Mouse (Mus musculus) hindbrain, embryonic 11.5 days (tissue): ENCODE data around the gene Rmnd5a. TPM values are rescaled to one million over a fixed set of nuclear protein-coding genes. Genes with fewer than 3 reads are reported as not detected.

Source experiments
- ATAC-seq: fragments of 200-750 bp; cut with Nextera tagmentation; 2 replicates; pipeline ENCODE4 v1.8.0; 2017; ENCODE audit warnings: mild to moderate bottlenecking, moderate TSS enrichment, moderate library complexity; ENCODE audit not compliant: low FRiP score
- DNase-seq: peaks from one replicate; pipeline ENCODE4 v3.0.0-alpha.2; 2015; ENCODE audit warnings: low spot score
- H3K27ac ChIP-seq: fragments of 300-500 bp; sonication (generic); 2 replicates; pipeline ENCODE4 v1.5.1; 2014; ENCODE audit warnings: mild to moderate bottlenecking, low read depth, low read length
- H3K27me3 ChIP-seq: fragments of 300-500 bp; sonication (generic); 2 replicates; pipeline ENCODE4 v1.6.1; 2014; ENCODE audit warnings: mild to moderate bottlenecking, low read length, moderate library complexity, mixed read lengths; ENCODE audit not compliant: control insufficient read depth, insufficient read depth
- H3K36me3 ChIP-seq: fragments of 300-500 bp; sonication (generic); 2 replicates; pipeline ENCODE4 v1.6.1; 2014; ENCODE audit warnings: mild to moderate bottlenecking, low read length, moderate library complexity, mixed read lengths; ENCODE audit not compliant: control insufficient read depth, insufficient read depth
- H3K4me1 ChIP-seq: fragments of 300-500 bp; sonication (generic); replicated peaks from 2 replicates; pipeline ENCODE4 v1.6.1; 2014; ENCODE audit warnings: low read length, mixed read lengths; ENCODE audit not compliant: control insufficient read depth, insufficient read depth
- H3K4me2 ChIP-seq: fragments of 300-500 bp; sonication (generic); replicated peaks from 2 replicates; pipeline ENCODE4 v1.6.1; 2014; ENCODE audit warnings: mild to moderate bottlenecking, low read depth, low read length
- H3K4me3 ChIP-seq: fragments of 300-500 bp; sonication (generic); 2 replicates; pipeline ENCODE4 v1.5.1; 2014; ENCODE audit warnings: low read depth, low read length
- H3K9ac ChIP-seq: fragments of 300-500 bp; sonication (generic); 2 replicates; pipeline ENCODE4 v1.6.1; 2014; ENCODE audit warnings: low read depth, low read length
- H3K9me3 ChIP-seq: fragments of 300-500 bp; sonication (generic); 2 replicates; pipeline ENCODE4 v1.6.1; 2016; ENCODE audit warnings: low read length; ENCODE audit not compliant: control insufficient read depth
- WGBS: fragments of 180-500 bp; shearing (Covaris S2); extraction: QIAGEN DNeasy Blood & Tissue Kit; methylation state at CpG from one replicate; pipeline ENCODE4 v1.1.7; 2014; 5-methylcytosine and 5-hydroxymethylcytosine counted together
- polyA plus RNA-seq: library from polyadenylated mRNA; unstranded; fragments of >200 nt; fragmentation: Nextera tagmentation; extraction: Ambion mirVana; gene quantifications from 2 replicates; pipeline ENCODE4 v1.2.1, GENCODE M21; 2014

Rmnd5a gene
- polyA plus RNA-seq, 1 experiment from 2014 or later = 7.1 TPM

GRCm38 (mm10) chr6:71369416-71369815, 71.0 kb downstream of the Rmnd5a start:
- H3K4me1 ChIP-seq = no peaks in the 10 kb centered on the region
- no peak overlapping the region for H3K9ac ChIP-seq
- H3K27ac ChIP-seq = no peak overlapping the region
- no peaks in the 10 kb centered on the region for H3K9me3 ChIP-seq
- H3K4me2 ChIP-seq = no peak overlapping the region
- no peaks in the 10 kb centered on the region for H3K36me3 ChIP-seq
- no peaks in the 10 kb centered on the region for H3K27me3 ChIP-seq
- no peak overlapping the region for H3K4me3 ChIP-seq
- DNase-seq (no peak), ATAC-seq (no peak)
- WGBS = 96% methylated on average over 6 of the region's 6 CpGs

GRCm38 (mm10) chr6:71363995-71364394, 76.4 kb downstream of the Rmnd5a start:
- no peaks in the 10 kb centered on the region for H3K36me3 ChIP-seq
- WGBS = 74% methylated on average over 2 of the region's 2 CpGs
- H3K4me2 ChIP-seq = no peak overlapping the region
- DNase-seq (no peak), ATAC-seq (no peak)
- H3K4me3 ChIP-seq = no peak overlapping the region
- no peaks in the 10 kb centered on the region for H3K4me1 ChIP-seq
- H3K9me3 ChIP-seq = no peaks in the 10 kb centered on the region
- no peak overlapping the region for H3K9ac ChIP-seq
- H3K27ac ChIP-seq = no peak overlapping the region
- H3K27me3 ChIP-seq = no peaks in the 10 kb centered on the region

GRCm38 (mm10) chr6:71361156-71361670, 79.2 kb downstream of the Rmnd5a start:
- Histone ChIP-seq H3K4me2 (no peak overlapping the region), H3K9me3 (no peaks in the 10 kb centered on the region), H3K4me3 (no peak overlapping the region), H3K9ac (no peak overlapping the region), H3K27me3 (no peaks in the 10 kb centered on the region), H3K4me1 (no peaks in the 10 kb centered on the region), H3K36me3 (no peaks in the 10 kb centered on the region), H3K27ac (no peak overlapping the region)
- ATAC-seq = no peak
- no peak for DNase-seq
- 89% methylated on average over 10 of the region's 10 CpGs for WGBS

GRCm38 (mm10) chr6:71360751-71361150, 79.7 kb downstream of the Rmnd5a start:
- no peaks in the 10 kb centered on the region for H3K27me3 ChIP-seq
- WGBS = 71% methylated on average over 5 of the region's 5 CpGs
- DNase-seq = no peak
- H3K9ac ChIP-seq = no peak overlapping the region
- H3K4me3 ChIP-seq = no peak overlapping the region
- no peaks in the 10 kb centered on the region for H3K4me1 ChIP-seq
- H3K9me3 ChIP-seq = no peaks in the 10 kb centered on the region
- H3K4me2 ChIP-seq = no peak overlapping the region
- H3K27ac ChIP-seq = no peak overlapping the region
- H3K36me3 ChIP-seq = no peaks in the 10 kb centered on the region
- no peak for ATAC-seq

GRCm38 (mm10) chr6:71360221-71360620, 80.2 kb downstream of the Rmnd5a start:
- WGBS = 88% methylated on average over 4 of the region's 4 CpGs
- H3K4me3 ChIP-seq = no peak overlapping the region

GRCm38 (mm10) chr6:71357493-71357892, 82.9 kb downstream of the Rmnd5a start:
- Histone ChIP-seq H3K27ac (no peak overlapping the region), H3K9me3 (no peaks in the 10 kb centered on the region), H3K9ac (no peak overlapping the region), H3K4me3 (no peak overlapping the region), H3K4me1 (no peaks in the 10 kb centered on the region), H3K4me2 (no peak overlapping the region), H3K27me3 (no peaks in the 10 kb centered on the region), H3K36me3 (no peaks in the 10 kb centered on the region)
- no peak for ATAC-seq
- DNase-seq = no peak
- WGBS = 92% methylated on average over 7 of the region's 7 CpGs

More at GRCm38 (mm10) chr6:71360221-71360620, 80.2 kb downstream of the Rmnd5a start:
- no peaks in the 10 kb centered on the region for H3K27me3 ChIP-seq
- no peak overlapping the region for H3K4me2 ChIP-seq
- no peaks in the 10 kb centered on the region for H3K4me1 ChIP-seq
- H3K9me3 ChIP-seq = no peaks in the 10 kb centered on the region
- DNase-seq (no peak), ATAC-seq (no peak)
- no peak overlapping the region for H3K27ac ChIP-seq
- no peak overlapping the region for H3K9ac ChIP-seq
- H3K36me3 ChIP-seq = no peaks in the 10 kb centered on the region

- DNase-seq = no peak
- H3K9me3 ChIP-seq = no peaks in the 10 kb centered on the region
These were observed 86.7 kb downstream of the Rmnd5a start for GRCm38 (mm10) chr6:71353722-71354121.

GRCm38 (mm10) chr6:71352866-71353427, 87.5 kb downstream of the Rmnd5a start:
- Histone ChIP-seq H3K4me3 (no peak overlapping the region), H3K27ac (no peak overlapping the region), H3K4me1 (no peaks in the 10 kb centered on the region), H3K36me3 (no peaks in the 10 kb centered on the region), H3K27me3 (no peaks in the 10 kb centered on the region), H3K4me2 (no peak overlapping the region), H3K9ac (no peak overlapping the region), H3K9me3 (no peaks in the 10 kb centered on the region)
- ATAC-seq (no peak), DNase-seq (no peak)
- WGBS = 85% methylated on average over 10 of the region's 10 CpGs

More at GRCm38 (mm10) chr6:71353722-71354121, 86.7 kb downstream of the Rmnd5a start:
- Histone ChIP-seq H3K4me1 (no peaks in the 10 kb centered on the region), H3K27ac (no peak overlapping the region), H3K4me3 (no peak overlapping the region), H3K27me3 (no peaks in the 10 kb centered on the region), H3K4me2 (no peak overlapping the region), H3K36me3 (no peaks in the 10 kb centered on the region), H3K9ac (no peak overlapping the region)
- no peak for ATAC-seq
- WGBS = 100% methylated on average over 2 of the region's 2 CpGs

GRCm38 (mm10) chr6:71352201-71352600, 88.2 kb downstream of the Rmnd5a start:
- no peaks in the 10 kb centered on the region for H3K36me3 ChIP-seq

More at GRCm38 (mm10) chr6:71352201-71352600, 88.2 kb downstream of the Rmnd5a start:
- no peak overlapping the region for H3K27ac ChIP-seq
- H3K4me1 ChIP-seq = no peaks in the 10 kb centered on the region
- ATAC-seq = no peak
- no peak overlapping the region for H3K4me2 ChIP-seq
- no peak overlapping the region for H3K4me3 ChIP-seq
- H3K9me3 ChIP-seq = no peaks in the 10 kb centered on the region
- no peaks in the 10 kb centered on the region for H3K27me3 ChIP-seq
- no peak for DNase-seq
- 93% methylated on average over 6 of the region's 6 CpGs for WGBS
- no peak overlapping the region for H3K9ac ChIP-seq
